Mouse (Mus musculus): Measurements from ENCODE around the gene Pxdc1. TPM values are rescaled to one million over a fixed set of nuclear protein-coding genes. Genes with fewer than 3 reads are reported as not detected.

The Pxdc1 gene
- polyA plus RNA-seq, 1 experiment, result 13.8 TPM

- Histone ChIP-seq H3K27me3 (ENCODE audit: control insufficient read depth, insufficient read depth, insufficient read length) (no peaks in the 10 kb centered on the region), H3K4me2 (ENCODE audit: low read depth) (no peak overlapping the region), H3K4me3 (no peak overlapping the region), H3K36me3 (ENCODE audit: control insufficient read depth, insufficient read depth) (no peaks in the 10 kb centered on the region), H3ac (ENCODE audit: control insufficient read depth, insufficient read length) (no peak overlapping the region), H3K79me2 (ENCODE audit: control insufficient read depth, insufficient read depth) (no peaks in the 10 kb centered on the region)
- TF ChIP-seq REST (IDR thresholded peaks at IDR 0.05; ENCODE audit: insufficient read depth, insufficient read length) (no peak), MYOD1 (IDR thresholded peaks at IDR 0.05; ENCODE audit: control insufficient read depth in 1 of 3, insufficient read length in 2 of 3, low read depth in 2 of 3) (no peak), POLR2A (IDR thresholded peaks at IDR 0.05; ENCODE audit: insufficient read length, low read depth) (no peak), CEBPB (IDR thresholded peaks at IDR 0.05; ENCODE audit: insufficient read depth, poor library complexity, severe bottlenecking) (no peak), POLR2AphosphoS2 (IDR thresholded peaks at IDR 0.05; ENCODE audit: insufficient read length, low read depth) (no peak), SRF (IDR thresholded peaks at IDR 0.05; ENCODE audit: control insufficient read depth, insufficient read length, low read depth) (no peak), E2F4 (IDR thresholded peaks at IDR 0.05; ENCODE audit: insufficient read depth) (no peak), USF1 (IDR thresholded peaks at IDR 0.05; ENCODE audit: low read depth) (no peak), TCF12 (IDR thresholded peaks at IDR 0.05; ENCODE audit: insufficient read depth, poor library complexity, severe bottlenecking) (no peak), TCF3 (IDR thresholded peaks at IDR 0.05; ENCODE audit: insufficient read length, low read depth) (no peak), MAX (IDR thresholded peaks at IDR 0.05; ENCODE audit: low read depth) (no peak), MYOG (IDR thresholded peaks at IDR 0.05; ENCODE audit: control insufficient read depth in 1 of 3, insufficient read depth in 1 of 3, insufficient read length in 2 of 3, low read depth in 2 of 3) (no peak)
Measured at GRCm38 (mm10) chr13:34602757-34603156, 50.5 kb downstream of the Pxdc1 start.

GRCm38 (mm10) chr13:34596797-34597196 is 56.5 kb downstream of the Pxdc1 start:
- H3ac ChIP-seq (ENCODE audit: control insufficient read depth, insufficient read length), result no peak overlapping the region

More at GRCm38 (mm10) chr13:34596797-34597196, 56.5 kb downstream of the Pxdc1 start:
- Histone ChIP-seq H3K4me3 (no peak overlapping the region), H3K79me2 (ENCODE audit: control insufficient read depth, insufficient read depth) (no peaks in the 10 kb centered on the region), H3K27me3 (ENCODE audit: control insufficient read depth, insufficient read depth, insufficient read length) (no peaks in the 10 kb centered on the region), H3K4me2 (ENCODE audit: low read depth) (peak overlapping the region; percentile 47), H3K36me3 (ENCODE audit: control insufficient read depth, insufficient read depth) (no peaks in the 10 kb centered on the region)
- peak; percentile 39 to 55 (median 40) for TF ChIP-seq MYOD1 (IDR thresholded peaks at IDR 0.05; ENCODE audit: control insufficient read depth in 1 of 3, insufficient read length in 2 of 3, low read depth in 2 of 3)
- no peak for TF ChIP-seq SRF (IDR thresholded peaks at IDR 0.05; ENCODE audit: control insufficient read depth, insufficient read length, low read depth)
- TF ChIP-seq MYOG (IDR thresholded peaks at IDR 0.05; ENCODE audit: control insufficient read depth in 1 of 3, insufficient read depth in 1 of 3, insufficient read length in 2 of 3, low read depth in 2 of 3), result peak in 1 of 3 experiments; percentile 75

Other genes with a start within 250 kb of the Pxdc1 start
- gene Fam50b, start 81.4 kb upstream of the Pxdc1 start, polyA plus RNA-seq (2012; fragmentation: generic; extraction: Trizol), result not detected
- gene Prpf4b, start 221.8 kb upstream of the Pxdc1 start, polyA plus RNA-seq (2012; fragmentation: generic; extraction: Trizol), result 8.1 TPM